Comparison of ENCODE assay signal across 12 mouse cellular contexts in the genomic region with DNA sequence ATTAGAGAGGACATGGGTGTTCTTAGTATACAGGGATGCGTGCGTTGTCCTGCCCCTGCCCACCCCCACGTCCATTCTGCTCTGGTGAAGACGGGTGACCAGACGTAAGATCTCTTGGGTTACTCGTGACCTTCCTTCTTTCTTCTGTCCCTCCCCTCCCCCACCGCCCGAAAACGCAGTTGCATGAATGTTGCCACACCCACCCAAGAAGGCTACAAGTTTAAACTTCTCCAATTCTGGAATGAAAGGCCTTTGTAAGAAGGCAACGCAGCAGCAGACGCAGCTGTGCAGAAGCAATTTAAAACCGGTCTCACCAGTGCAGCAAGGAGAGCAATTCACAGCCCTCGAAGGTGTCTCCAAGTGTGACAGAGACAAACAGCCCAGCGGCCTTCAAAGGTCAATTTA. TPM values are rescaled to one million over a fixed set of nuclear protein-coding genes. Genes with fewer than 3 reads are reported as not detected.
DNase-seq lines count a peak whose midpoint lies in the region; ATAC-seq and TF ChIP-seq lines count a peak whose summit lies in the region.
"Had no signal": no experiment of that assay in that cellular context is flagged by ENCODE, and none has a peak within 500 bp of the region (broad histone marks: within the 10 kb centered on the region; RNA-seq: fewer than 3 reads in every experiment).

No protein-coding gene starts in this region.

- 32% methylated on average over 14 of the region's 14 CpGs for WGBS in intestine, embryonic 15.5 days
- 31% methylated on average over 14 of the region's 14 CpGs for WGBS in lung, postnatal 0 days

- no peak overlapping the region for H3K4me3 ChIP-seq in intestine, embryonic 15.5 days (replicated peaks)
- H3K4me3 ChIP-seq in lung, postnatal 0 days (ENCODE audit: low read depth, low read length), result no peak overlapping the region
- H3K4me3 ChIP-seq: erythroblast, embryonic 14.5 days; heart, embryonic 12.5 days; left cerebral cortex, adult 2 months had no signal

- 0 out of 2 replicates have a peak, but pooled peaks cover 2% of the 10 kb centered on the region for H3K4me1 ChIP-seq in intestine, embryonic 15.5 days (replicated peaks)
- H3K4me1 ChIP-seq in lung, postnatal 0 days (ENCODE audit: insufficient read depth, low read depth, low read length), result peaks cover 9% of the 10 kb centered on the region; the same call in 1 of the 2 replicates

- H3K9ac ChIP-seq in intestine, embryonic 15.5 days, result no peak overlapping the region
- no peak overlapping the region for H3K9ac ChIP-seq in lung, postnatal 0 days (replicated peaks; ENCODE audit: low read depth)
- H3K9ac ChIP-seq: heart, embryonic 12.5 days had no signal

- peak; percentile 91 for ATAC-seq in intestine, embryonic 15.5 days
- ATAC-seq in lung, postnatal 0 days, result peak; percentile 68

- H3K9me3 ChIP-seq in intestine, embryonic 15.5 days, result no peaks in the 10 kb centered on the region
- H3K9me3 ChIP-seq in lung, postnatal 0 days (ENCODE audit: low read length), result no peaks in the 10 kb centered on the region
- H3K9me3 ChIP-seq: heart, embryonic 12.5 days had no signal

- no peaks in the 10 kb centered on the region for H3K36me3 ChIP-seq in intestine, embryonic 15.5 days
- no peaks in the 10 kb centered on the region for H3K36me3 ChIP-seq in lung, postnatal 0 days (ENCODE audit: insufficient read depth, low read length)
- H3K36me3 ChIP-seq: heart, embryonic 12.5 days had no signal

- H3K4me2 ChIP-seq in intestine, embryonic 15.5 days (replicated peaks), result no peak overlapping the region
- H3K4me2 ChIP-seq in lung, postnatal 0 days (replicated peaks; ENCODE audit: low read depth, low read length), result 0 out of 2 replicates have a peak overlapping the region, but pooled peaks have one; percentile 19
- H3K4me2 ChIP-seq: heart, embryonic 12.5 days had no signal

- peak; percentile 46 for DNase-seq in urinary bladder, postnatal 25 days (ENCODE audit: low spot score)
- no peak for DNase-seq in urinary bladder, adult 2 months (ENCODE audit: low spot score)
- peak; percentile 66 for DNase-seq in lung, postnatal 0 days (ENCODE audit: low spot score)
- peak; percentile 18 for DNase-seq in yolk sac, embryonic 10.5 days (ENCODE audit: low spot score)
- DNase-seq in frontal cortex, postnatal 10 days (ENCODE audit: low spot score in 2 of 2), result no peak
- DNase-seq in Muller cell, postnatal 12 days (ENCODE audit: inconsistent ontology term), result no peak
- DNase-seq in right cerebral cortex, postnatal 36 days (ENCODE audit: low spot score in 2 of 2), result no peak
- DNase-seq: right cerebral cortex, adult 18-20 months had no signal

- no peak for TF ChIP-seq EP300 in lung, postnatal 0 days (IDR thresholded peaks at IDR 0.05)

- no peak overlapping the region for H3K27ac ChIP-seq in intestine, embryonic 15.5 days
- peak overlapping the region; percentile 32; the same call in 1 of the 2 replicates for H3K27ac ChIP-seq in lung, postnatal 0 days (ENCODE audit: low read length)
- H3K27ac ChIP-seq: left cerebral cortex, adult 2 months had no signal

- H3K27me3 ChIP-seq in intestine, embryonic 15.5 days (replicated peaks), result no peaks in the 10 kb centered on the region
- H3K27me3 ChIP-seq in lung, postnatal 0 days (replicated peaks; ENCODE audit: insufficient read depth, low read length), result no peaks in the 10 kb centered on the region
- H3K27me3 ChIP-seq: heart, embryonic 12.5 days had no signal

- TF ChIP-seq CTCF in lung, postnatal 0 days (IDR thresholded peaks at IDR 0.05), result no peak

RNA-seq across cellular contexts. Expression of a gene that starts 16.0 kb away (rescaled TPM):
- 0.28 and 0.37 TPM in 2 replicates for polyA plus RNA-seq in urinary bladder, adult 2 months (2012; rRNA removed)
- polyA plus RNA-seq in intestine, embryonic 15.5 days (2015; fragmentation: Nextera tagmentation; extraction: Ambion mirVana), result 0.11 TPM in 1 of 2 replicates, not detected in the other
- polyA plus RNA-seq in lung, postnatal 0 days (2015; fragmentation: Nextera tagmentation; extraction: Ambion mirVana), result 3.2 and 3.8 TPM in 2 replicates
- polyA plus RNA-seq: erythroblast, embryonic 14.5 days had no signal

RNA-seq across cellular contexts. Expression of a gene that starts 40.1 kb away (rescaled TPM):
- polyA plus RNA-seq in urinary bladder, adult 2 months (2012; rRNA removed), result 24.0 and 28.1 TPM in 2 replicates
- 22.1 and 24.6 TPM in 2 replicates for polyA plus RNA-seq in intestine, embryonic 15.5 days (2015; fragmentation: Nextera tagmentation; extraction: Ambion mirVana)
- 10.6 and 12.9 TPM in 2 replicates for polyA plus RNA-seq in lung, postnatal 0 days (2015; fragmentation: Nextera tagmentation; extraction: Ambion mirVana)

Comparison
In these comparisons a context has a peak if more than half of its experiments do, and no peak if none do; other contexts are left out.
1. DNase-seq: peak in urinary bladder, postnatal 25 days (single experiment), lung, postnatal 0 days (single experiment) and yolk sac, embryonic 10.5 days (single experiment); none in urinary bladder, adult 2 months (single experiment), frontal cortex, postnatal 10 days (0 of 2), Muller cell, postnatal 12 days (single experiment) and right cerebral cortex, postnatal 36 days (0 of 2).